Mouse (Mus musculus) G1E (cell line): ENCODE measurements around the gene Myo1c. TPM values are rescaled to one million over a fixed set of nuclear protein-coding genes. Genes with fewer than 3 reads are reported as not detected.

Source experiments
- ATAC-seq: 2 replicates; pipeline ENCODE4 v1.8.0; 2016; ENCODE audit warnings: mild to moderate bottlenecking; ENCODE audit not compliant: insufficient number of reproducible peaks, poor library complexity, low FRiP score, severe bottlenecking; ENCODE audit errors: extremely low read depth
- DNase-seq: peaks from one replicate; pipeline ENCODE4 v3.0.0; 2012; ENCODE audit warnings: low spot score
- H3K27me3 ChIP-seq: 2 replicates; pipeline ENCODE4 v1.6.1; 2012; ENCODE audit warnings: mild to moderate bottlenecking, low read length, inconsistent platforms; ENCODE audit not compliant: insufficient read depth
- H3K36me3 ChIP-seq: replicated peaks from 2 replicates; pipeline ENCODE3; 2012; ENCODE audit warnings: mild to moderate bottlenecking, inconsistent platforms
- H3K4me1 ChIP-seq: 2 replicates; pipeline ENCODE4 v1.6.1; 2012; ENCODE audit warnings: low read depth, low read length, inconsistent platforms, mixed read lengths; ENCODE audit not compliant: insufficient read depth
- H3K4me3 ChIP-seq: 2 replicates; pipeline ENCODE4 v1.5.1; 2012; ENCODE audit warnings: low read depth, mild to moderate bottlenecking, inconsistent platforms, low read length, moderate library complexity, mixed read lengths
- H3K9me3 ChIP-seq: replicated peaks from 2 replicates; pipeline ENCODE4 v1.6.1; 2012; ENCODE audit warnings: inconsistent platforms
- CTCF ChIP-seq: IDR thresholded peaks from 2 replicates; pipeline ENCODE4 v1.5.1; 2012; ENCODE audit warnings: low read depth, low read length, inconsistent platforms, mixed read lengths
- GATA1 ChIP-seq: IDR thresholded peaks from 2 replicates; pipeline ENCODE4 v1.6.1; 2012; ENCODE audit warnings: borderline replicate concordance, low read length, inconsistent platforms, mixed read lengths
- GATA2 ChIP-seq: IDR thresholded peaks from 2 replicates; pipeline ENCODE4 v1.6.1; 2012; ENCODE audit warnings: low read depth, low read length, inconsistent platforms, borderline replicate concordance
- POLR2AphosphoS5 ChIP-seq: IDR thresholded peaks from 2 replicates; pipeline ENCODE4 v1.6.1; 2012; ENCODE audit warnings: low read depth, low read length, inconsistent platforms; ENCODE audit not compliant: insufficient replicate concordance
- TAL1 ChIP-seq: conservative IDR thresholded peaks from 2 replicates; pipeline ENCODE4 v1.6.1; 2012; ENCODE audit warnings: low read depth, low read length, inconsistent platforms, mixed read lengths
- polyA plus RNA-seq: library from polyadenylated mRNA; stranded (reverse); fragments of >175 nt; gene quantifications from 2 replicates; pipeline ENCODE4 v1.2.3, GENCODE M21; 2012
- total RNA-seq, 2 experiments: library from RNA; stranded (forward) in 1 of 2; stranded (reverse) in 1 of 2; fragments of 200-1000 nt in 1 of 2; fragments of >200 nt in 1 of 2; fragmentation: Nextera tagmentation in 1 of 2; gene quantifications; 2 replicates each; pipeline ENCODE4 v1.2.3; 2014 to 2017

The Myo1c gene
- total and polyA plus RNA-seq, 3 experiments = 24.0 to 38.6 (median 35.0) TPM

DNA sequence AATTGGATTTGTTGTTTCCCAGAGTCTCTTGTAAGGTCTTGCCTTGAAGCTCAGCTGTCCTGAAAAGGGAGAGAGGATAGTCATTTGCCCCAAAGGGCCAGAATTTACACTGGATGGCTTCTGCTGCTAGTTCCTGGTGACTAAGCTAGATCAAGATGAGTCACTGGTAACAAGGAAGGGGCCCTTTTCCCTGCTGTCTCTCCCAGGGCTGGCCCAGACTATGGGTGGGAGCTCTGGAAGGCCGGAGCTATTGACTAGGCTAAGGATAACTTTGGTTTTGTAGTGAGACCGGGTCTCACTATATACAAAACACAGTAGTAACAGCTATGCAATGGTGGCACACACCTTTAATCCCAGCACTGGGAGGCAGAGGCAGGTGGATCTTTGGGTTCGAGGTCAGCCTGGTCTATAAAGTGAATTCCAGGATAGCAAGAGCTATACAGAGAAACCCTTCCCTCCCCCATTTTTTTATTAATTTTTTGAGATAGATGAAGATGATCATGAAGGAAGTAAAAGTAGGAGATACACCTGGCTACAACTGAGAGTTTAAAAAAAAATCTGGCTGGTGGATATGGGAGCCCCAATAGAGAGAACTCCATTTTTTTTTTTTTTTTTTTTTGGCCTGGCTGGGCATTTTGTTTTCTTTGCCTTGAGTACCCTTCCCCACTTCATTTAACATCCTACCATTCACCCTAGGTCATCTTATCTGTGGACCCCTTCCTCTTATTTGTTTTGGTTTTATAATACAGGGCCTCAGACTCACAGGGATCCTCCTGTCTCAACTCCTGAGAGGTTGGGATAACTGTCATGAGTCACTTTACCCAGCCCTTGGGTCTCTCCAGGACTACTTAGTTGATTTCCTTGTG, 27.8 kb downstream of the Myo1c start:
- H3K4me3 ChIP-seq = peak overlapping the region; percentile 98
- ATAC-seq (no peak), DNase-seq (no peak)
- peaks cover 34% of the 10 kb centered on the region for H3K4me1 ChIP-seq
- no peaks in the 10 kb centered on the region for H3K9me3 ChIP-seq
- no peaks in the 10 kb centered on the region for H3K27me3 ChIP-seq
- H3K36me3 ChIP-seq = peaks cover 24% of the 10 kb centered on the region
- no peak for TF ChIP-seq GATA2
- no peak for TF ChIP-seq CTCF
- TF ChIP-seq GATA1 = no peak
- TF ChIP-seq TAL1 = no peak

GRCm38 (mm10) chr11:75678747-75679438, 28.6 kb downstream of the Myo1c start, which contains the start of gene Crk:
Crk (plus strand) TSS chr11:75679259.
- DNase-seq (peak; percentile 97), ATAC-seq (peak; percentile 91)
- H3K4me1 ChIP-seq = peaks cover 38% of the 10 kb centered on the region
- peaks cover 24% of the 10 kb centered on the region for H3K36me3 ChIP-seq
- peak within 1 kb of the TSS; percentile 98 for H3K4me3 ChIP-seq
- H3K9me3 ChIP-seq = no peaks in the 10 kb centered on the region
- no peak for TF ChIP-seq CTCF
- no peak for TF ChIP-seq POLR2AphosphoS5
- TF ChIP-seq TAL1 = no peak
- no peak for TF ChIP-seq GATA1
- TF ChIP-seq GATA2 = no peak
- no peaks in the 10 kb centered on the region for H3K27me3 ChIP-seq

GRCm38 (mm10) chr11:75679439-75680171, 29.3 kb downstream of the Myo1c start:
- no peak for ATAC-seq
- TF ChIP-seq GATA2 = no peak
- no peak for TF ChIP-seq POLR2AphosphoS5
- TF ChIP-seq CTCF = peak; percentile 38; the same call in 1 of the 2 replicates
- TF ChIP-seq GATA1 = no peak
- H3K9me3 ChIP-seq = peaks cover 3% of the 10 kb centered on the region
- H3K36me3 ChIP-seq = peaks cover 28% of the 10 kb centered on the region
- H3K27me3 ChIP-seq = no peaks in the 10 kb centered on the region
- peak overlapping the region; percentile 98 for H3K4me3 ChIP-seq
- peak; percentile 71 for DNase-seq
- H3K4me1 ChIP-seq = peaks cover 42% of the 10 kb centered on the region

DNA sequence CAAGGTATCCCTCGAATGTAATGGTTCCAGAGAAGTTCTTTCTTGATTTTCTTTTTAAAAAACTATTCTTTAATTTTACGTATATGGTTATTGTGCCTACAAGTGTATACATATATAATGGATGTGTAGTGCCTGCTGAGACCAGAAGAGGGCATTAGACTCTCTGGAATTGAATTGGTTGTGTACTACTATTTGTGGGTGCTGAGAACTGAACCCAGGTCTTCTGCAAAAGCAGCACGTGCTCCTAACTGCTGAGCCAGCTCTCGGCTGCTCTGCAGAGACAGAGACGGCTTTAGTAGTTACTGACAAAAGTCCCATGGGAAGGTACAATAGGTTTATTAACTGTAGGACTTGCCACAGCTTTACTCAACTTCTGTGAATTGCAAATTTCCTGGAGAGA, 34.2 kb downstream of the Myo1c start:
- TF ChIP-seq POLR2AphosphoS5 = no peak
- TF ChIP-seq GATA1 = no peak
- DNase-seq (no peak), ATAC-seq (no peak)
- Histone ChIP-seq H3K27me3 (no peaks in the 10 kb centered on the region), H3K4me3 (no peak overlapping the region), H3K4me1 (peaks cover 44% of the 10 kb centered on the region), H3K9me3 (peaks cover 3% of the 10 kb centered on the region), H3K36me3 (peaks cover 69% of the 10 kb centered on the region)

DNA sequence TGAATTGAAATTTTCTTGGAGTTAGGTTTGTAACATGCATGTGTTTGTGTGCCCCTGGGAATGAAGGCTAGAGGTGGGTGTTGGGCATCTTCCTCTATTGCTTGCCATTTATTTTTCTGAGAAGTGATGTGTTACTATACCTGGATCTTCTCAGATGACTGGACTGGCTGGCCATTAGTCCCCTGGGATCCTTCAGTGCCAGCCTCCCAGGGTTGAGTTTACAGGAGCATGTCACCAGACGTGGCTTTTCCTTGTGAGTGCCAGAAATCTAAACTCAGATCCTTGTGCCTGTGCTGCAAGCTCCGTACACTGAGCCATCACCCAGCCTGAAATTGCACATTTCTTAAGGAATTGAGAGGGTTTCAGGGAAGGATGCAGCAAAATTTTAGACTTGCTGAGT, 34.7 kb downstream of the Myo1c start:
- Histone ChIP-seq H3K36me3 (peaks cover 74% of the 10 kb centered on the region), H3K4me3 (no peak overlapping the region), H3K4me1 (peaks cover 46% of the 10 kb centered on the region), H3K9me3 (peaks cover 3% of the 10 kb centered on the region), H3K27me3 (no peaks in the 10 kb centered on the region)
- ATAC-seq (no peak), DNase-seq (no peak)
- TF ChIP-seq TAL1 (no peak), CTCF (no peak), POLR2AphosphoS5 (no peak), GATA1 (no peak), GATA2 (no peak)

- H3K4me3 ChIP-seq = no peak overlapping the region
- TF ChIP-seq TAL1 (no peak), POLR2AphosphoS5 (no peak), CTCF (no peak), GATA2 (no peak), GATA1 (no peak)
- H3K4me1 ChIP-seq = peaks cover 32% of the 10 kb centered on the region
- peaks cover 90% of the 10 kb centered on the region for H3K36me3 ChIP-seq
- peaks cover 3% of the 10 kb centered on the region for H3K9me3 ChIP-seq
- H3K27me3 ChIP-seq = no peaks in the 10 kb centered on the region
- no peak for DNase-seq
- ATAC-seq = no peak
Observed at GRCm38 (mm10) chr11:75687343-75687993, 37.2 kb downstream of the Myo1c start.
